Mouse (Mus musculus): Measurements from ENCODE around the gene Itga8. TPM values are rescaled to one million over a fixed set of nuclear protein-coding genes. Genes with fewer than 3 reads are reported as not detected.

Itga8 gene
- total RNA-seq, 1 experiment from 2014 or later = 8.9 TPM

Other genes starting within 250 kb of the Itga8 start
- 30.5 to 73.2 TPM (median 47.8 TPM) in 3 replicates for gene Mindy3, start 117.5 kb upstream of the Itga8 start, total RNA-seq (2017)

All from monocyte, adult 5-6 weeks (primary cell).